Mouse (Mus musculus) CH12.LX (cell line): Measurements from ENCODE around the gene Hfe2.

Source experiments
- CTCF ChIP-seq, 2 experiments: IDR thresholded peaks in 1 of 2; conservative IDR thresholded peaks in 1 of 2; 2 replicates each; pipeline ENCODE4 v1.5.1; 2011 to 2012; ENCODE audit warnings: low read depth in 2 of 2, low read length in 2 of 2, improper control_type of control experiment in 1 of 2, inconsistent platforms in 1 of 2, mild to moderate bottlenecking in 1 of 2, moderate library complexity in 1 of 2
- MEF2A ChIP-seq: IDR thresholded peaks from 2 replicates; pipeline ENCODE4 v1.6.1; 2014; ENCODE audit warnings: low read depth, mild to moderate bottlenecking, inconsistent platforms, low read length, improper control_type of control experiment, borderline replicate concordance
- POLR2AphosphoS2 ChIP-seq: IDR thresholded peaks from 2 replicates; pipeline ENCODE4 v1.6.1; 2011; ENCODE audit warnings: low read depth, low read length, improper control_type of control experiment

GRCm38 (mm10) chr3:96569966-96570605 lies 45.1 kb downstream of the Hfe2 start:
- TF ChIP-seq MEF2A (no peak), CTCF (conservative IDR thresholded peaks at IDR 0.05 in 1 of 2, IDR thresholded peaks at IDR 0.05 in 1 of 2; ENCODE audit: low read depth in 2 of 2, low read length in 2 of 2) (no peak), POLR2AphosphoS2 (no peak)
